ENCODE assay signal across 14 mouse cellular contexts in genomic region chr10:105364480-105364879, GRCm38 (mm10).
"Had no signal": no experiment of that assay in that cellular context is flagged by ENCODE, and none has a peak within 500 bp of the region (broad histone marks: within the 10 kb centered on the region; RNA-seq: fewer than 3 reads in every experiment).

No protein-coding gene starts in this region.

- ATAC-seq: midbrain, embryonic 13.5 days; midbrain, embryonic 15.5 days had no signal

- H3K4me2 ChIP-seq: lung, embryonic 14.5 days; midbrain, embryonic 11.5 days; midbrain, embryonic 13.5 days; midbrain, embryonic 15.5 days; neural tube, embryonic 12.5 days; stomach, embryonic 15.5 days had no signal

- H3K9me3 ChIP-seq: megakaryocyte, embryonic 14.5 days; midbrain, embryonic 13.5 days; midbrain, embryonic 15.5 days; neural tube, embryonic 12.5 days; stomach, embryonic 15.5 days had no signal

- H3K36me3 ChIP-seq: midbrain, embryonic 13.5 days; midbrain, embryonic 15.5 days; neural tube, embryonic 12.5 days; stomach, embryonic 15.5 days had no signal

- H3K27me3 ChIP-seq: megakaryocyte, embryonic 14.5 days; midbrain, embryonic 13.5 days; midbrain, embryonic 15.5 days; neural tube, embryonic 12.5 days; stomach, embryonic 15.5 days had no signal

- DNase-seq: lung, embryonic 14.5 days; lung, postnatal 10 days; lung, postnatal 4 days; right cerebral cortex, postnatal 14 days; thymus, adult 2 months; thymus, postnatal 25 days; thymus, postnatal 4 days had no signal

- H3K4me3 ChIP-seq: megakaryocyte, embryonic 14.5 days; midbrain, embryonic 13.5 days; midbrain, embryonic 15.5 days; neural tube, embryonic 12.5 days; stomach, embryonic 15.5 days had no signal

- H3K9ac ChIP-seq: lung, embryonic 14.5 days; midbrain, embryonic 13.5 days; midbrain, embryonic 15.5 days; neural tube, embryonic 12.5 days; stomach, embryonic 15.5 days had no signal

- H3K27ac ChIP-seq: midbrain, embryonic 13.5 days; midbrain, embryonic 15.5 days; neural tube, embryonic 12.5 days; stomach, embryonic 15.5 days; stomach, postnatal 0 days had no signal

- H3K4me1 ChIP-seq: neural tube, embryonic 12.5 days; stomach, embryonic 15.5 days had no signal
